Mouse (Mus musculus): Measurements from ENCODE around the gene Nbea. TPM values are rescaled to one million over a fixed set of nuclear protein-coding genes. Genes with fewer than 3 reads are reported as not detected.
A peak's percentile ranks its signal among the peaks of the same experiment; 100 is the strongest.
"Not testable (repeated sequence)": the region's sequence is repeated elsewhere in the genome, so short reads cannot be mapped to it uniquely, and the experiment has no call there.

The Nbea gene
- total and polyA plus RNA-seq, 3 experiments = 0.76 TPM; not detected in 2

DNA sequence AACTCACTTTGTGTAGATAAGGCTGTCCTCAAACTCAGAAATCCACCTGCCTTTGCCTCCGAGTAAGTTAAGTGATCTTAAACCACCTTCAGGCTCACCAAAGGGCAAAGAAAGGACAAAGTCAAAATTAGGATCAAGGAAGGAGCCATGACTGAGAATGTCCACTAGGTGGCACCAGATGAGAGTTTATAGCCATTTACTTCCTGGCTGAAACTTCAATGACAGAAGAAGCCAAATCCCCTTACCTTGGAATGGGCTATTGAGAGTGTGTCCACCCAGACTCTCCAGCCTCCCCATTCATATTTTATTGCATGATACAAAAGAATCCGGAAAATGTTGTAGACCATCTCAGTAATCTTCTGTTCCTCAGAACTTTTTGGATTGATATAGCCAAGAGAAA is 175.5 kb downstream of the Nbea start:
- TF ChIP-seq POLR2AphosphoS5 (IDR thresholded peaks at IDR 0.05; ENCODE audit: insufficient replicate concordance, low read depth, low read length) (no peak), GATA2 (IDR thresholded peaks at IDR 0.05; ENCODE audit: borderline replicate concordance, low read depth, low read length) (no peak), GATA1 (IDR thresholded peaks at IDR 0.05; ENCODE audit: borderline replicate concordance, low read length) (no peak), TAL1 (conservative IDR thresholded peaks at IDR 0.05; ENCODE audit: low read depth, low read length) (no peak), CTCF (IDR thresholded peaks at IDR 0.05; ENCODE audit: low read depth, low read length) (peak; percentile 41; the same call in 1 of the 2 replicates)

DNA sequence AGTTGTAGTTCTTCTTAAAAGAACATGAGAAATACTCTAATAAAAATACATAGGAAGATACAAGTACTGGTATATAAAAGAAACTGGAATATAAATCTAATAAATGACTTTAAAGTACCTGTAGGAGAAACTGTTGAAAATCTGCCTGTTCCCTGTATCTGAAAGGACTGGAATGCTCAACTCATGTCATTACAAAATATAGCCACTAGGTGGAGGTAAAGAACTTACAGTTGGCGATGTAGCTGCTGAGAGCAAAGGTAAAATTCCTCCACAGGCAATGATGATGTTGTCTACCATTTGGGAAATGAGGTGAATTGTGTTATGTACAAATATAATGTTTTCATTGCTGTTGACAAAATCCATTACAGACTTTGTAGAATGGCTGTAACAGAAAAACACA is 183.2 kb downstream of the Nbea start:
- TF ChIP-seq CTCF (IDR thresholded peaks at IDR 0.05; ENCODE audit: low read depth, low read length) = peak; percentile 31; the same call in 1 of the 2 replicates
- TF ChIP-seq GATA2 (IDR thresholded peaks at IDR 0.05; ENCODE audit: borderline replicate concordance, low read depth, low read length) = no peak
- ATAC-seq (ENCODE audit: extremely low read depth, insufficient number of reproducible peaks, low FRiP score, poor library complexity, severe bottlenecking) (no peak; the same call in 1 of the 2 replicates), DNase-seq (ENCODE audit: low spot score) (peak; percentile 1)
- H3K4me3 ChIP-seq (ENCODE audit: low read depth, low read length) = no peak overlapping the region
- no peaks in the 10 kb centered on the region for H3K36me3 ChIP-seq (replicated peaks)
- no peaks in the 10 kb centered on the region for H3K4me1 ChIP-seq (ENCODE audit: insufficient read depth, low read depth, low read length)
- H3K27me3 ChIP-seq (ENCODE audit: insufficient read depth, low read length) = no peaks in the 10 kb centered on the region
- H3K9me3 ChIP-seq (replicated peaks) = no peaks in the 10 kb centered on the region

More for the DNA sequence above, 175.5 kb downstream of the Nbea start:
- no peaks in the 10 kb centered on the region for H3K36me3 ChIP-seq (replicated peaks)
- H3K27me3 ChIP-seq (ENCODE audit: insufficient read depth, low read length) = no peaks in the 10 kb centered on the region
- no peaks in the 10 kb centered on the region for H3K4me1 ChIP-seq (ENCODE audit: insufficient read depth, low read depth, low read length)
- ATAC-seq (ENCODE audit: extremely low read depth, insufficient number of reproducible peaks, low FRiP score, poor library complexity, severe bottlenecking) = 0 out of 2 replicates have a peak, but pooled peaks have one; percentile 34
- no peak overlapping the region for H3K4me3 ChIP-seq (ENCODE audit: low read depth, low read length)
- DNase-seq (ENCODE audit: low spot score) = peak; percentile 1
- no peaks in the 10 kb centered on the region for H3K9me3 ChIP-seq (replicated peaks)

DNA sequence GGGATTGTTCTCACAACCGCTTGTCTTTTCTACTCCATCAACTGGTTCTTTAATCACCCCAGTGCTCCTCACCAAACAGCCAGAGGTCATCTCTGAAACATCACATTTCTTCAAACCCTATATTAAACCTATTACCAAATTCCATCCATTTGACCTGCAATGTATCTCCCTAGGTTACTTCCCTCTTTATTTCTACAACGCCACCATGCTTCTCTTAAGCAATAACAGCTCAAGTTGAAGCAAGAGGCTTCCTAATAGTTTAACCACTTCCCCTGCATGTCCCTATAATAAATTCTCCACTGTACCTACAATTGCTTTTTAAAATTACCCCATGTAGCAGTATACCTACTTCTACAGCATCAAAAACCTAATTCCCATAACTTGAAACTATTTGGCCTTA is 205.1 kb downstream of the Nbea start:
- no peak for ATAC-seq (ENCODE audit: extremely low read depth, insufficient number of reproducible peaks, low FRiP score, poor library complexity, severe bottlenecking)

DNA sequence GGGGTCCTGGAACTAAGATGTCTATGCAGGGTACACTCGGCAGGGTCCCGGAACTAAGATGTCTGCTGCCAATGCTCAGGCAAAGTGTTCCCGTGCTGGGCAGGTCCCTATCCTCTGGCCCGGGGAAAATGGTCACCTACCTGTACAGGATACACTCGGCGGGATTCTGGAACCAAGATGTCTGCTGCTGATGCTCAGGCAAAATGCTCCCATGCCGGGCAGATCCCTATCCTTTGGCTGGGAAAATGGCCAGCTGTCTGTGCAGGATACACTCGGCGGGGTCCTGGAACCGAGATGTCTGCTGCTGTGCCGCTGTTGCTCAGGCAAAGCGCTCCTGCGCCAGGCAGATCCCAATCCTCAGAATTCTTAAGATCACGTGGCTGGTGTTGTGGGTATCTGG is 206.5 kb downstream of the Nbea start:
- not testable (repeated sequence) for ATAC-seq (ENCODE audit: extremely low read depth, insufficient number of reproducible peaks, low FRiP score, poor library complexity, severe bottlenecking); H3K9me3 ChIP-seq (replicated peaks); H3K27me3 ChIP-seq (ENCODE audit: insufficient read depth, low read length); DNase-seq (ENCODE audit: low spot score); H3K4me1 ChIP-seq (ENCODE audit: insufficient read depth, low read depth, low read length); H3K36me3 ChIP-seq (replicated peaks); H3K4me3 ChIP-seq (ENCODE audit: low read depth, low read length)

More for the DNA sequence above, 205.1 kb downstream of the Nbea start:
- peaks cover 6% of the 10 kb centered on the region for H3K9me3 ChIP-seq (replicated peaks)
- DNase-seq (ENCODE audit: low spot score) = no peak
- TF ChIP-seq POLR2AphosphoS5 (IDR thresholded peaks at IDR 0.05; ENCODE audit: insufficient replicate concordance, low read depth, low read length) (no peak), GATA2 (IDR thresholded peaks at IDR 0.05; ENCODE audit: borderline replicate concordance, low read depth, low read length) (no peak), TAL1 (conservative IDR thresholded peaks at IDR 0.05; ENCODE audit: low read depth, low read length) (no peak), GATA1 (IDR thresholded peaks at IDR 0.05; ENCODE audit: borderline replicate concordance, low read length) (no peak), CTCF (IDR thresholded peaks at IDR 0.05; ENCODE audit: low read depth, low read length) (no peak)
- H3K4me1 ChIP-seq (ENCODE audit: insufficient read depth, low read depth, low read length) = no peaks in the 10 kb centered on the region
- no peak overlapping the region for H3K4me3 ChIP-seq (ENCODE audit: low read depth, low read length)
- no peaks in the 10 kb centered on the region for H3K36me3 ChIP-seq (replicated peaks)
- H3K27me3 ChIP-seq (ENCODE audit: insufficient read depth, low read length) = no peaks in the 10 kb centered on the region

DNA sequence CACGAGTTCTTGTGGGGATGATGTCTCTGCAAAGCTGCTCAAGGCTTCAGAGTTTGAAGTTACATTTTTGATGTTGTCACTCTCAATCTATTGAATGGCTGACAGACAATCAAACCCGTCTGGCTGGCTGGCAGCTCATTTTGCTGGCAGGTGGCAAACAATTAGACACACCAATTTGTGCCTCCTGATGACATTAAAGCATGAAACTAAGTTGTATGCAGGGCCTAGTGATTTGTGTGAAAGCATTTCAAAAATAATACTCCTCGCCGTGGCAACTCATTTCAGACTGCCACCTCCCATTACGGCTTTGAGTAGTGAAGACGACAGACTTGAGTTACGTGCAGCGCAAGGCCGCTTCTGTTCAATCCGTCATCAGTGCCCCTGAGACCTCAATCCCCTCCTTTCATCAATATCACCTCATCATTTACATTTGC is 217.8 kb downstream of the Nbea start:
- no peak overlapping the region for H3K4me3 ChIP-seq (ENCODE audit: low read depth, low read length)
- no peaks in the 10 kb centered on the region for H3K4me1 ChIP-seq (ENCODE audit: insufficient read depth, low read depth, low read length)
- H3K36me3 ChIP-seq (replicated peaks) = no peaks in the 10 kb centered on the region
- H3K27me3 ChIP-seq (ENCODE audit: insufficient read depth, low read length) = no peaks in the 10 kb centered on the region
- no peak for DNase-seq (ENCODE audit: low spot score)
- peaks cover 4% of the 10 kb centered on the region for H3K9me3 ChIP-seq (replicated peaks)
- TF ChIP-seq GATA1 (IDR thresholded peaks at IDR 0.05; ENCODE audit: borderline replicate concordance, low read length) (no peak), POLR2AphosphoS5 (IDR thresholded peaks at IDR 0.05; ENCODE audit: insufficient replicate concordance, low read depth, low read length) (no peak), TAL1 (conservative IDR thresholded peaks at IDR 0.05; ENCODE audit: low read depth, low read length) (no peak), GATA2 (IDR thresholded peaks at IDR 0.05; ENCODE audit: borderline replicate concordance, low read depth, low read length) (no peak), CTCF (IDR thresholded peaks at IDR 0.05; ENCODE audit: low read depth, low read length) (no peak)
- ATAC-seq (ENCODE audit: extremely low read depth, insufficient number of reproducible peaks, low FRiP score, poor library complexity, severe bottlenecking) = no peak

DNA sequence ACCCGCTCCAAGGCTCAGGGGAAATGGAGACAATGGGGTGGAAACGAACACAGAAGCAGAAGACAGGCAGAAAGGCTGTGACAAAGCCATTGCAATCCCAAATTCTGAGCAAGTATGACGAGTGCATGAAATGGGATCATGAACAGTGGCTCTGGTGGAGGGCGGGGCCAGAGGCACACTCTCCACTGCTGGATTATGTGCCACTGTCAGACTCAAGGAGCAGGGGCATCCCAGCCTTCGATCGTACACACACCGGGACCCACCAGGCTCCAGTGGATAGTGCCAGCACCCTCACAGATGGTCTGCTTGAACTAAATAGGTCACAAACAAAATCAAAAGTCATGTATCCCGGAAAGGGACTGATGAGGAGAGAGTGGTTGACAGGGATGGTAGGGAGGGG is 220.5 kb downstream of the Nbea start:
- no peak overlapping the region for H3K4me3 ChIP-seq (ENCODE audit: low read depth, low read length)
- TF ChIP-seq TAL1 (conservative IDR thresholded peaks at IDR 0.05; ENCODE audit: low read depth, low read length) (no peak), CTCF (IDR thresholded peaks at IDR 0.05; ENCODE audit: low read depth, low read length) (no peak), GATA2 (IDR thresholded peaks at IDR 0.05; ENCODE audit: borderline replicate concordance, low read depth, low read length) (no peak)
- no peak for ATAC-seq (ENCODE audit: extremely low read depth, insufficient number of reproducible peaks, low FRiP score, poor library complexity, severe bottlenecking)
- DNase-seq (ENCODE audit: low spot score) = no peak
- H3K4me1 ChIP-seq (ENCODE audit: insufficient read depth, low read depth, low read length) = no peaks in the 10 kb centered on the region
- H3K36me3 ChIP-seq (replicated peaks) = no peaks in the 10 kb centered on the region
- no peaks in the 10 kb centered on the region for H3K27me3 ChIP-seq (ENCODE audit: insufficient read depth, low read length)
- peaks cover 4% of the 10 kb centered on the region for H3K9me3 ChIP-seq (replicated peaks)

DNA sequence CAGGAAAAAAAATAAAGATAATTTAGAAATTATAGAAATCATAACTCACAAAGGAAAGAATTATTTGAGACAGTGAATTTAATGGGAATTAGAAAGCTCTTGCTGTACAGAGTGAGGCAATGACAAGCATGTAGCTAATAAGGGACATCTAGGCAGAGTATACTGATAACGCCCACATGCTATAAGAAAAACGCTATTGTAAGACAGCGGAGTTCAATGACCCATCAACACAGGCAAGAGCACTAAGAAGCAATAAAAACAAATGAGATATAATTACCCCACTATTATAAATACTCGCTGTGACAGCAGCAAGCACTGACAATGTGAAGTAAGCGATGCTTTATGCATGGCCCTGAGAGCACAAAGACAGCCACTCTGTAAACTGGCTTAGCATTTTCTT is 233.5 kb downstream of the Nbea start:
- DNase-seq (ENCODE audit: low spot score) (no peak), ATAC-seq (ENCODE audit: extremely low read depth, insufficient number of reproducible peaks, low FRiP score, poor library complexity, severe bottlenecking) (no peak)
- Histone ChIP-seq H3K4me1 (ENCODE audit: insufficient read depth, low read depth, low read length) (no peaks in the 10 kb centered on the region), H3K4me3 (ENCODE audit: low read depth, low read length) (no peak overlapping the region), H3K36me3 (replicated peaks) (no peaks in the 10 kb centered on the region), H3K27me3 (ENCODE audit: insufficient read depth, low read length) (no peaks in the 10 kb centered on the region), H3K9me3 (replicated peaks) (no peaks in the 10 kb centered on the region)
- TF ChIP-seq CTCF (IDR thresholded peaks at IDR 0.05; ENCODE audit: low read depth, low read length) (no peak), POLR2AphosphoS5 (IDR thresholded peaks at IDR 0.05; ENCODE audit: insufficient replicate concordance, low read depth, low read length) (no peak), GATA2 (IDR thresholded peaks at IDR 0.05; ENCODE audit: borderline replicate concordance, low read depth, low read length) (no peak), GATA1 (IDR thresholded peaks at IDR 0.05; ENCODE audit: borderline replicate concordance, low read length) (no peak), TAL1 (conservative IDR thresholded peaks at IDR 0.05; ENCODE audit: low read depth, low read length) (no peak)
